Mouse (Mus musculus): ENCODE measurements at regions not wholly inside any gene's neighbourhood (a gene's known extent, or its start where the extent isn't known, plus 50 kb on each side); places are given as distances from the start of the nearest gene placed in this dataset.
A peak's percentile ranks its signal among the peaks of the same experiment; 100 is the strongest.

DNA sequence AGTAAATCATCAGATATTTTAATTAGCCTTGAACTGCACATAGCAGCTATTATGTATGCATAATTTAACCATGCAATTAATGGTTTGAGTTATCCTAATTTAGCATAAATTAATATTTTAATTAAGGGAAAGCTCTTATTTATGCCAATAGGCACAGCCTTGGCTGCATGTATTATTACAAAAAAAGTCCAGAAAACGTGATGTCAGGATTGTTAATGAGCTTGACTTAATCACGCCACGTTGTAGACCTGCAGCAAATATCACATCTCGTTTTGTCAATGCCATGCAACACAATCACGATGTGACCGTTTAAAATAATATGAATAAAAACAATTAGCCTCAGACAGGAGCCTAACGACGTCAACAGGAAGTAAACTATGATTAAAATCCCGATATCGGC, 189.9 kb downstream of the Plk2 start:
- DNase-seq: no peak

DNA sequence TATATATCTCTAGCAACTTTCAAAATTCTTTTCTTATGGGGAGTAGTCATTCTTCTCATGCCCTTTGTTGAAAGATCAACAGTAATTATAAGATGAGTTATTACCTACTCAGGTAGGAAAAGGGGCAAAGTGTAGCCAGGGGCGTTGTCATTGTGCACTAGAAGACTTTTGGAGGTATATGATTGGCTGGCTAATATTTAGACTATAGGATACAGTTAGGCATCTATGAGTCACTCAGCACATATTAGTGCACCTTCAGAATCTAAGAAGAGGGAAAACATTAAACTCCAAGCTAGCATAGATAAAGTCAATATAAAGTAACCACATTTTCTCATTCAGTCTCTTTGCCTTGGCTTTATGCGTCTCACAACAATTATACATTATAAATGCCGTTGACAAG, 199.8 kb downstream of the Plk2 start:
- DNase-seq: no peak

DNA sequence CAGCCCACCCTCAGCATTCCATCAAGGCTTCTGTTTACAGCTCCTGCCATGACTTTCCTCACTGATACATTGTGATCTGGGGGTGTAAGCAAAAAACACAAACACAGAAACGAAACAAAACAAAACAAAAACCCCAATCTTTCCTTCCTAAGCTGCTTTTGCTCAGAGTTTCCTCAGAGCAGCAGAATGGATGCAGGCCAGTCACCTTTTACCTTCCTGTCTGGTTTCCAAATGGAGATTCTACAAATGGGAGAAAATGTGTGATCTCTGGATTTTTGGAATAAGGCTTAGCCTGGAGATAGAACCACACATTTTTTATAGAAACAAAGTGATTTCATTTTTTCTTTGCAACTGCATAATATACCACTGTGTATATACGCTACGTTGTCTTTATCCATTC, 204.8 kb downstream of the Plk2 start:
- DNase-seq: no peak

DNA sequence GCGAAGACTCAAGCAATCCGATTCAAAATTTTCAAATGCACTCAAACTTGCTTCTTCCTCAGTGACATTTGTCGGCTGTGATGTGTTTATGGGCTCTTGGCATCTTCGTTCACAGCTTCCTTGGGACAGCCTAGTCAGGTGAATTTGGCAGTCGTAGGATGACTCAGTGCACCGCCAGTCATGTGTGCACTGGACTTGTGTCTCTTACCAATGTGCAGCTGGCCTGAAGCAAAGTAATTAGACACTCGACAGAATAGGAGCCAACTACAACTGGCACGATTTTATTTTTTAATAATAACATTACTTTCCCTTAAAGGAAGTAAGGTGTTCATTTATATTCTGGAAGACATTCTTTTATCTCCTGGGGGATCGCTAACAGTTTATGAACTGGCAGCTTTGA, 205.5 kb downstream of the Plk2 start:
- DNase-seq: peak; percentile 29 to 39

DNA sequence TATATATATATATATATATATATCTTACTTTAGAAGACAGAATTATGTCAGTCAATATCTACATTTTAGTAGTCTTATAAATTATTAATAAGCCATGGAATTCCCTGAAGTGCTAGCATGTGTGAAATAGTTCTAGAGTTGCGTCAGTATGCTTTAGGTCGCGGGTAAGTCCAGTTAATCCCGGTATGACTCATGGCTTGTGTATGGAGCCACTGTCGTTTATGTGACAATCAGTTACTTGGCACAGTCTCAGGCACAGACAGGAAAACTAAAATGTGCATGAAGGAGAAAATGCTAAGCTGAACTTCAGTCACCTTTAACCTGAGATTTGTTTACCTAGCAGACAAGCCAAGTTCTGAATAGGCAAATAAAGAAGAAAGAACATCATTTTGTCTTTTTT, 206.5 kb downstream of the Plk2 start:
- DNase-seq: no peak

DNA sequence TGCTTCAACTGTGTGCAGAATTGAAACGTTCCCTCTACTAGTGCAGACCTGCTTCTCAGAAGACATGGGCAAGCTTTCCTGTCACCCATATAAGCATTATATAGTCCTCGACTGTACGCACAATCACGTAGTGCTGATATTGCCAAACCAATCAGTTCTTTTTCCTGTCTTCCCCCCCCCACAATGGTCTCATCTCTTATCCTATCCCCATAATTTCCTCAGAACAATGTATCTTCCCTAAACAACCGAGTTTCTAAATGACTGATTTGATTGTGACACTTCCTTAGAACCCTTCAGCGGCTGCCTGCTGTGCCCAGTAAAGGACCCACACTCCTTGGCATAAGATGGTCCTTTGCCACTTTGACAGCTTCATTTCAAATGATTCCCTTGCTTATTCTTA, 207.0 kb downstream of the Plk2 start:
- DNase-seq: no peak

DNA sequence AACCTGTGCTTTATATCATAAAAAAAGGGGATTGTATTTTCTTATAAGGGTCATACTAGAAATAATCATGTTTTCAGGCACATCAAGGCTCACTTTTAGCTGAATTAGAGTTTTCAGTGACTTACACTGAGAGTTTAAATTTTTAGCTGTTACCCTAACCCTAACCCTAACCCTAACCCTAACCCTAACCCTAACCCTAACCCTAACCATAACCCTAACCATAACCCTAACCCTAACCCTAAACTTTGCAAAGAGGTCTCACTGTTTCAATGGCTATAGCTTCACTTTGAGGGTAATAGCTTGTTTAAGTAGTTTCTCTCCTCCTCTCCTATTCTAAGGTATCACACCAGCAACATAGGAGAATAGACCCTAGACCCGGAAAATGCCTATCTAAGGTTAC, 208.0 kb downstream of the Plk2 start:
- DNase-seq: no peak

DNA sequence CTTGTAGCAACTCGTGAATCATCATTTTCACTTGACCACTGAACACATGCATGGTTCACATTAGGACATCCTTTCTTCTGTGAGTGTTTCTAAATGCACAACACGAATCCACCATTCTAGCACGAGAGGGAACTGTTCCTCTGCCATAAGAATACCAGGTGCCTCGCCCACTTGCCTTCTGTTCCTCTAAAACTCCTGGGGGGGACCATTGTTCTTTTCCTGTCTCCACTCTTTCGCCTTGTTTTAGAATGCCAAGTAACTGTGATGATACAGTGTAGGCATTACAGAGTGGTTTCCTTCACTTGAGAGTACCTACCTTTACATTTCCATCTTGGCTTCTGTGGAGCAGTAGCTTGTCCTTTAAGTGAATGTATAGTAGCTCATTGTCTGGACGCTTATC, 224.2 kb downstream of the Plk2 start:
- no peak for DNase-seq

DNA sequence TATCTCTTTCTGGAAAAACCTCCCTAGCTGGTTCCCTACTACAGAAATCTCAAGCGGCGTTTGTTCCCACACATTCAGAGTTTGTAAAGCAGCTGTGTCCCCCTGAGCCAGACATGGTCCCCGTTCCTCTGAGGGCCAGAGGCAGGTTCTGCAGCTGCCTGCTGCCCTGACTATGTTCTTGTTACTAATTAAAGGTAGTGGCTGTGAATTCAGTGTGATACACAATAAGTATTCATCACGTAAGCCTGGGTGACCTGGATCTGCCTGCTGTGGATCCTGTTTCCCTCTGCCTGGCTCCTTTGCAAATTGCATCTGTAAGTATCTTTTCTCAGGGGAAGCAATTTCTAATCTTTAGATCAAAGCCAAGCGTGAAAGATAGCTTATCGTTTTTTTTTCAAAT, 232.3 kb downstream of the Plk2 start:
- no peak for DNase-seq

DNA sequence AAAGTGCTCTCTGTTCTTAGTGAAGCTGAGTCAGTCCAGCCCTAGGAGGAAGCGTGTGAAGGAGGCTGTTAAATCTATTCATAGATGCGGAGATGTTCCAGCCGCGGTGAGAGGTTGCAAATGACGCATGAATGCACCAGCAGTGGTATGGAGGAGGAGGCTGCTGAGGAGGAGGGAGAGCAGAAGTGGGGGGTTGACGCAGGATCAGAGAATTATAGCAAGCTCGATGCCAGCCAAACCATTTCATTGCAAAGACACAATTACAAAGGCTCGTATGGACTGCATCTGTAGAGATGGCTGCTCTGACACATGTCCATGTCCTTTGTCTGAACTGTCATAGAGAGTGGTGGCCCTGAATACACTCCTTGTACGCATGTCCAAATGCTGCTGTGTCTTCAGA, 232.9 kb downstream of the Plk2 start:
- DNase-seq: no peak

DNA sequence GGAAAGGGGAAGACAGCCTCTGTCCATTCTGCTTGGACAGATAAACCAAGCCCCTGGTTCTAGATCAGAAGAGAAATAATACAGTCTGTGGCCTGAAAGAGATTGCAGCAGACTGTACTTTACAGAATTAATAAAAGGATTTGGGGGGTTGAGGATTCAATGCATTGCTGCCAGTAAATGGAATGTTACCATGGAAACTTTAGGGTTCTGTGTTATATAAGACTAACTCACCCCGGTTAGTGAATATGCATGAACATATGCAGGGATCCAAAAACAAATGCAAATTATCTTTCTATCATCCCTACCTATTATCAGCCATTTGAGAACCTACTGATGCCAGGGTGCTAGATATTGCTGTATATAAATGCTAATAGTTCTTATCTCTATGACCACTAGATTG, 233.4 kb downstream of the Plk2 start:
- DNase-seq: no peak

DNA sequence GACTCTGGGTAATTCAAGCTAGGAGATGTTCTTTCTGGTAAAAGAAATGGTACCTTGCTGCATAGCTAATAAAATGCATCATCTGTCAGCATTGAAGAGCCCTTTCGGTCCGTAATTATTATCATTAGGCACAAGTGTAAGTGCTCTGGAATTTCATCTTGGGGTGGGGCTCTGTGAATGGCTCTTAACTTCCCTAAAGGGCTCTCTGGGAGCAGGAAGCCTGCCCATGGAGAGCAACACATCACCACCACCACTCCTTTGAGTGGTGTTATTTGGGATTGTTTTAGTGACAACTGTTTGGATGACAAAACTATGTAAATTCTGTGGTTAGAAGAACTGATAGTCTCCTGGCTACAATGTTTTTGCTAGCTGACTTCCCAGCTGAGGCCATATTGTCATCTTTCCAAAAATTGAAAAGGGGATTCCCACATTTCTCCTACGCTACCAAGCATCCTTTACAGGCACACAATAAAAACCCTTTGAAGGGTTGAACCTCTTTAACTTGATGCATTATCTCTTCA, 238.5 kb downstream of the Plk2 start:
- DNase-seq: no peak

DNA sequence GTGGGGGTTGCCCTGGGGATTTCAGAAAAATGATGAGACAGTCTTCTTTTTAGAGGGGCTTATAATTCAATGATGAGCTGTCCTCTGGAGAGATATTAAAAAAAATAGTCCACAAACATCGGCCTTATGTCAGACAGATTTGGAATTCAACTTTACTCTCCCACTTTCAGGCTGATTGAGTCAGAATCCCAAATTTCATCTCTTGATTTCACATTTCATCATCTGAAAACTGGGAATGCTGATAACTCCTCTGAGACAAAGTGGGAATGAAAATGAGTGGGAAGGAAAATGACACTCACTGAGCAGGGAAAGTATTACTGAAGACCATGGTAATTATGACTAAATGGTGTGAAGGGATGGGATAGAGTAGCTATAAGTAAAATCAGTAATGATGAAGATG, 239.1 kb downstream of the Plk2 start:
- DNase-seq: no peak

DNA sequence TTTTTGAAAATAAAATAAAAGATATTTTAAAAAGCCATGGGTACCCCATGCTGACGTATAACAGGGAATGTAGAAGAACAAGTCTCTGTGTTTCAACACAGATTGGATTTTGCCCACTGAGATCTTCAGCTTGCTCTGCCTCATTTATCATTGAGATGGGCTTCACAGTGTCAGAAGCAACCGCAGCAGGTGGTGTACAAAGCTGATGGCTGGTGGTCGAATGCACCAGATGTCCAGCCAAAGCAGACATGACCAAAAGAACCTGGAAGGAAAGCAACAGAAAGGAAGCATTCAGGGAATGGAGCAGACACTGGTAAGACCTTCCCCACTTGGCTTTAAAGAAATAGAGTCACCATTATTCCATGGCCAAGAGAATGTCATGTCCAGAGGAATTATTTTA, 247.9 kb downstream of the Plk2 start:
- peak; percentile 55 to 75 for DNase-seq

DNA sequence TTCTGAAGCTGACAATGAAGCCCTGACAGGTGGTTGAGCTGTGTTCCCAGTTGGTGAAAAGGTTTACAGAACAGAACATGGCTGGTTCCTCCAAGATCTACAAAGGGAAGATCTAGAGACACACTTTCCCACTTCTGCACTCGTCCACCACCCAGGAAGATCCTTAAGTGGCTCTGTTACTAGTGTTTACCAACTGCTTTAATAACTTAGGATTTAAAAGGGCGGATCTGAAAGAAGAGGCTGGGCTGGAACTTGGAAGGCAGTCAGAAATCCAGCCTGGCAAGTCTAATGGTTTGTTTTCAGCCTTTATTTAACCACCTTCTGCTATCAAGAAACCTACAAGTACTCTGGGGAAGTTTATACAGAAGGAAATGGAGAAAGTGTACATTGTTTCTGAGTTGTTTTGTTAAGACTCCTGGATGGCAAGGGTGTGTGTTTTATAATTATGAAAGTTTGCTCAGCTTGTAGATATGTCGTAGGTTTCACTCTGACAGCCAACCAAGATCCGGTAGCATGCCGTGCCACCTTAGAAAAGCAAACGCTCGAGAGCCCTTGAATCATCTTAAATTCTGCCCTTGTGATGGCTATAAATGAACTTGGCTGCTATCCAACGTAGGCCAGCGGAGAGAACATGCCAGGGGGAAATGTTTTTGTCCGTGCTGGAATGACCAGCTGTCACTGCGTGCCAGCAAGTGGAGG, 248.5 kb downstream of the Plk2 start:
- peak; percentile 70 to 74 for DNase-seq

DNA sequence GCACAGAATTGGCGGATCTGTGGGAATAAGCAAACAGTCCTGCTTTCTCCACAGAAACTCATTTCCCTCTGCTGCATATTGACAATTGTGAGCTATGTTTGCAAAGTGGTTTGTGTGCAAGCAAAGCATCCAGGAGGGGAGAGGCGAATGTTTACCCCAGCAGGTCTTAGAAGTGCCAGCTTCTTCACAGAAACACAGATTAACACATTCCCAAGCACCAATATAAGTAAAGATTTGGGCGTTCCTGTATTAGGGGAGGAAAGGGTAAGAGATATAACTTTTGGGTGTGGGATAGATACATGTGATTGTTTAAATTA, 249.0 kb downstream of the Plk2 start:
- DNase-seq: no peak

DNA sequence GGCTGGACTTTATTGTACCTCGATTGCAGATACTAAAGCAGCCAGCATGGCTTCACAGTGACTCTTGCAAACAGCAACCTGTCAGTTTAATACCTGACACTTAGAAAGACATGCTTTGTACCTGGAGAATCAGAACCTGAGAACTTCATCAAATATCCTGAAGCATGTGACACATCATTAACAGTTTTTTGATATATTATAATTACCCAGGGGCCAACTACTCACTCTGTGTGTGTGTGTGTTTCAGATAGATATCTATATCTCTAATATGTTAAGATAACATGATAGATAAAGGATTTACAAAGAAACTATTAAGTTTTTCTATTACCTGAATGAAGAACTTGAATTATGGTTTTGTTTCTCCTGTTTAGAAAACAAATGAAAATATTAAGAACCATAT, 254.5 kb downstream of the Plk2 start:
- DNase-seq: no peak

DNA sequence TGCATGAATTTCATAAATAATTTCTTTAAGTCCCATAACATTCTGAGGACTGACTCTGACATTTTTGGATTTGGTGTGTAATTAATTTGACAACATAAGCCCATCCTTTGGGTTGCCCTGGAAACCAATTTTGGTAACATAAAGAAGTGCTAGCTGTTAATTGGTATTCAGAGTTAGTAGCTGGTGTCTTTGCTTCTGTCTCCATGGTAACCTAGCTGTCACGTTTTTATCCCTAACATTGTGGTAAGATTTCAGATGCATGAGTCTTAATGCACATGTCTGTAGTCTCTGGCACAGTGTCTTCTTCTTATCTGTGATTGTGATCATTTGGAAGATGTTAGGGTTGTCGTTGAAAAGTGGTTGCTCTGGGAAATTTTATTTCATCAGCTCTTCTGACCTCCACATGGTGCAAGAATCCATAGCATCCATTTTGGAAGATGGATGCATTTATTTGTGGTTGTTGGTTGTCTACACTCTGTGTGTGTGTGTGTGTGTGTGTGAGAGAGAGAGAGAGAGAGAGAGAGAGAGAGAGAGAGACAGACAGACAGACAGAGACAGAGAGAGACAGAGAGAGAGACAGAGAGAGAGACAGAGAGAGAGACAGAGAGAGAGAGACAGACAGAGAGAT, 255.1 kb downstream of the Plk2 start:
- no peak for DNase-seq

DNA sequence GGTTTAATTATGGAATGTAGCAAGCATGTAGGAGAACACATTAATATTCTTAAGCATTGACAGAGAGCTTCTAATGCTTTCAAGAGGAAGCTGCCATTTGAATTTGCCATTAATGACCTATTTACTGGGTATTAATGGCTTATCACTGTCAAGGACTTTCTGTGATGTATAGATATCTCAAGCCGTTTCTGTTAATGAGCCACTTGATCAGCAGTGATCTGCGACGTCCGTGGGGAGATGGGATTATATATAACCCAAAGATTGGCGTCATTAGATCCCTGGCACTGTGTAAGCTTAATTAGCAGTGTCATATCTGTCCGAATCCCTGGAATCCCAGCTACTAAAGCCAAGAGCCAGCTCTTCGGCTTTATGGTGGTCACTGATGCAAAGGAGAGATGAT, 257.4 kb downstream of the Plk2 start:
- DNase-seq: no peak

DNA sequence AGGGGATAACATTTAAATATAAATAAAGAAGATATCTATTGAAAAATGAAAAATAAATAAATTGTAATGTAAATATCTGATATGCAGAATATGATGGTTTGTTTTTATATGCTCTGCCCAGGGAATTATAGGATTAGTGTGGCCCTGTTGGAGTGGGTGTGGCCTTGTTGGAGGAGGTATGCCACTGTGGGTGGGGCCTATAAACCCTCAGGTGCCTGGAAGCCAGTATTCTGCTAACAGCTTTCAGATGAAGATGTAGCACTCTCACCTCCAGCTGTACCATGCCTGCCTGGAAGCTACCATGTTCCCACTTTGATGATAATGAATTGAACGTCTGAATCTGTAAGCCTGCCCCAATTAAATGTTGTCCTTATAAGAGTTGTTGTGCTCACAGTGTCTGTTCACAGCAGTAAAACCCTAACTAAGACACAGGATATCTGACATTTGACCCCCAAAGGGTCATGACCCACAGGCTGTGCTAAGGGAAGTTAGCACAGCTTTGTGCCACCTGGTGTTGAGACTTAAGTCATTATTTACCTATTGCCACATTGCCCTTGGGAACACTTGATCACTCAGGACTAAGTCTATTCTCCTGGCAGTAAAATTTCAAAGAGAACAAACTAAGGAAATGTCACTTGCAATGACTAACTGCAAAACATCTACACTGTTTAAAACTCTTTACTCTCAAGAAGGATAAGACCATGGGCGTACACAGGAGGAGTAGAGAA, 270.4 kb downstream of the Plk2 start:
- no peak for DNase-seq

DNA sequence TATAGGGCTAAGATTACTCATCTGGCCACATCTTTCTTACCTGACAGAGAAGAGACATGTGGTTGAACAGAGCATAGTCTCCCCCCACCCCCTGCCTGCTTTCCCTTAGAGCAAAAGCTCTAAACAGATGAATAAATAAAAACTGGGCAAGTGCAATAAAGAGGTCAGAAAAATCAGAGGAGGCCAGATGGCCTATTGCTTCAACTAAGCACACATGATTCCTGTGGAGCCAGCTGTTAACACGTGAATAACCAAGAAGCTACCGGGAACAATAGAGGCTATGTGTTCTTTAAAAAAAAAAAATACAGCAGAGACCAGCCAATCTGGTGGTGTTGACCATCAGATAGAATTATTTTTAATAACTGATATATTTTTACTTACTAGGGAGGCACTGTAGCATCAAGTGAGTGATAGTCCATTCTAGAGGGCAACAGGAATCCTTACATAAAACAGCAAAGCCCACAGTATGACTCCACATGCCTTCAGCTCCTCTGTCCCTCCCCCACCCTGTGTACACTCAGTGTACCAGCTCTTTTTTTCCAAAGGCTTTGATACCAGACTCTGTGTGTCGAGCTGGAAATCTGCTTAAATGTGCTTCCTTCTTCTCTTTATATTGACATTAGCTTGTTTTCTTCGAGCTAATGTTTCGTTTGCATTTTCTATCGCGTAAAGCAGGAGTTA, 272.6 kb downstream of the Plk2 start:
- DNase-seq: peak in 1 of 2 experiments; percentile 8

DNA sequence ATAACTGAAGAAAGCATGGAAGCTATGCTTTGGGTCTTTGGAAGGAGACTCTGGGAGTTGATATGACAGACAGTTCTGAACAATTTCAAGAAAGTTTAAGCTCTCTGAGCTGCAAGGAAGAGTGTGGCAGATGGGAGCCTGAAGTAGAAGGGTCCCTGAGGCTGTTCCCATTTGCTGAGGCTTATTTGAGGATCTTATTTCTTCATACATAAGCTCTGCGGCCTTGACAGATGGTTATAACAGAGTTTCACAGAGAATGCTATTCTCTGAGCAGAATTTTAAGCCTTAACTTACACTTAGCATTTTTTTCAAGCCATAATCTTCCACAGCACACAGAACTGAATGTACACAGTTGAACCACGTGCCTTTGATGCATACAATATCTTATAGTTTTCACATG, 278.7 kb downstream of the Plk2 start:
- no peak for DNase-seq

DNA sequence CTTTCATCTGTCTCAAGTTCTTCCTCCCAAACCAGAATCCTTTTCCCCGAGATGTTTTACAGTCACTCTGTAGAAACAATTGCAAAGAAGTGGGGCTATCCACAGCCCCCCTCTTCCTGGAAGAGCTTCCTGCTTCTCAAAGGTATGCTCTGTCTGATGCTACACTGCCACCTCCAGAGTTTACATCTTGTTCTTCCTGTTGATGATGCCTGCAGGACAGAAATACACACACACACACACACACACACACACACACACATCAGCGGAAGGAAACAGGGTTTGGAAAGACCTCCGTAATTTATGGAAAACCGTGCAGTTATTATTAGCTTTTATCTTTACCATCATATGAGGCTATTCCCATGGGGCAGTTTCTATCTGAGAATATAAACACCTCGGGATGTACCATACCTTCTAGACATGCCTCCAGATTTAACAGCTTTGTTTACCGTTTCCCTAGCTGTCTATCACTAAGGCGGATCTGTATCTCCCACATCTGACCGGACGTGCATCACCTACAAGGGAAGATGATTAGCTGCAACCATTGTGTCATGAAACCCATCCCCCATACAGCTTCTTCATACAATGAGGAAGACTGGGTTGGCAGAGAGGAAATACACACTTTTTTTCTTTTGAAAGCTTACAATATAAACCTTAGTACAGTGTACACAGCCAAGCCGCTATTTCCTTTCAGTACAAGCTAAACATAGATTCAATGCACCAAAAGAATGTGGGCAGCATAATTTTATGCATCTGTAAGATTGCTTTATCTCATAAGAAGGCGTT, 288.6 kb downstream of the Plk2 start:
- DNase-seq: no peak
